Mouse (Mus musculus): ENCODE measurements around the gene Supt3.

Gene Supt3

GRCm38 (mm10) chr17:44776738-44777270, at the start of gene Supt3:
Gene Supt3 (plus strand): TSS chr17:44777152.
- peak; percentile 97 for DNase-seq (ENCODE audit: low read depth, low spot score)

GRCm38 (mm10) chr17:44727675-44728074, 49.3 kb upstream of the Supt3 start:
- peak; percentile 41 for DNase-seq (ENCODE audit: low read depth, low spot score)

- peak; percentile 56 for DNase-seq (ENCODE audit: low read depth, low spot score)
Observed at GRCm38 (mm10) chr17:44728464-44728863, 48.5 kb upstream of the Supt3 start.

GRCm38 (mm10) chr17:44733544-44734310, 43.2 kb upstream of the Supt3 start:
- DNase-seq (ENCODE audit: low read depth, low spot score), result peak; percentile 32

GRCm38 (mm10) chr17:44734501-44735222, 42.3 kb upstream of the Supt3 start:
- peak; percentile 51 for DNase-seq (ENCODE audit: low read depth, low spot score)

GRCm38 (mm10) chr17:44735223-44735990, 41.5 kb upstream of the Supt3 start:
- DNase-seq (ENCODE audit: low read depth, low spot score), result peak; percentile 82

- peak; percentile 85 for DNase-seq (ENCODE audit: low read depth, low spot score)
Observed at GRCm38 (mm10) chr17:44735991-44736561, 40.9 kb upstream of the Supt3 start.

GRCm38 (mm10) chr17:44737275-44738120, 39.5 kb upstream of the Supt3 start:
- peak; percentile 75 for DNase-seq (ENCODE audit: low read depth, low spot score)

- peak; percentile 55 for DNase-seq (ENCODE audit: low read depth, low spot score)
Observed at GRCm38 (mm10) chr17:44738121-44738637, 38.8 kb upstream of the Supt3 start.

GRCm38 (mm10) chr17:44742246-44742645, 34.7 kb upstream of the Supt3 start:
- no peak for DNase-seq (ENCODE audit: low read depth, low spot score)

GRCm38 (mm10) chr17:44743780-44744179, 33.2 kb upstream of the Supt3 start:
- no peak for DNase-seq (ENCODE audit: low read depth, low spot score)

GRCm38 (mm10) chr17:44745378-44745777, 31.6 kb upstream of the Supt3 start:
- DNase-seq (ENCODE audit: low read depth, low spot score), result peak; percentile 40

- peak; percentile 71 for DNase-seq (ENCODE audit: low read depth, low spot score)
Observed at GRCm38 (mm10) chr17:44766318-44766717, 10.6 kb upstream of the Supt3 start.

GRCm38 (mm10) chr17:44766975-44767374, 10.0 kb upstream of the Supt3 start:
- DNase-seq (ENCODE audit: low read depth, low spot score), result no peak

GRCm38 (mm10) chr17:44767375-44767774, 9.6 kb upstream of the Supt3 start:
- peak; percentile 13 for DNase-seq (ENCODE audit: low read depth, low spot score)

GRCm38 (mm10) chr17:44768522-44768921, 8.4 kb upstream of the Supt3 start:
- no peak for DNase-seq (ENCODE audit: low read depth, low spot score)

GRCm38 (mm10) chr17:44770871-44771270, 6.1 kb upstream of the Supt3 start:
- DNase-seq (ENCODE audit: low read depth, low spot score), result no peak

- DNase-seq (ENCODE audit: low read depth, low spot score), result no peak
Observed at GRCm38 (mm10) chr17:44772576-44772975, 4.4 kb upstream of the Supt3 start.

- peak; percentile 86 for DNase-seq (ENCODE audit: low read depth, low spot score)
Observed at GRCm38 (mm10) chr17:44777337-44777804, 419 bp downstream of the Supt3 start.

GRCm38 (mm10) chr17:44778141-44778540, 1.2 kb downstream of the Supt3 start:
- DNase-seq (ENCODE audit: low read depth, low spot score), result no peak

Measured in CD4-positive helper T cell, adult 2 months (primary cell).